Mouse (Mus musculus) left cerebral cortex, postnatal 14 days (tissue): ENCODE measurements around the gene Sh2d1b2. TPM values are rescaled to one million over a fixed set of nuclear protein-coding genes. Genes with fewer than 3 reads are reported as not detected.

Experiments
- DNase-seq, 2 experiments: peaks; one replicate each; pipeline ENCODE4 v3.0.0; 2021 to 2022; ENCODE audit warnings: low spot score in 2 of 2, mixed read lengths in 1 of 2
- intact Hi-C: fragments of 180-260 bp; cut with DNase I; formaldehyde crosslinking; loops from one replicate; pipeline ENCODE4 v1.15.1; 2025
- total RNA-seq, 2 experiments: library from RNA; stranded (reverse); gene quantifications; 2 replicates each; pipeline ENCODE4 v1.2.3; 2021

Gene Sh2d1b2
- total RNA-seq, 2 experiments from 2014 or later = not detected

DNA sequence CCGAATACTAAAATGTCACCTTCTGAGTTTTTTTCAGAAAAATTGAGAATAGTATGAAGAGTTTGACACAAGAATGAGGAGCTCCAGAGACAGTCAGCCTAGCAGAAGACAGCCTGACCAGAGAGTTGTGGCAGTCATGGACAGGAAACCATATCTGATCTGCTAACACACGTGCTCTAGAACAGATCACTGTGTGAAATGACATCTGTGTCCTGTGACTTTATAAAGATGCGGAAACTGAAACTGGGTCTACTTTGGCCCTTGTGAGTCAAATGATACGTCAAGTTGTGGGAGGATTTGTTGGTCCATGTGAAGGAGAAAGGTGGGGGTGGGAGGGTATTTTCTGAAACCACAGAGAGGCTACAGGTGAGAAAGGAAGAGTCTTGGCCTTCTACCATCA, 38.1 kb downstream of the Sh2d1b2 start:
- intact Hi-C loops = no loop called here

GRCm38 (mm10) chr1:170273252-170273651, 40.7 kb downstream of the Sh2d1b2 start:
- no peak for DNase-seq
- intact Hi-C loops = no loop called here

More for the DNA sequence above, 38.1 kb downstream of the Sh2d1b2 start:
- no peak for DNase-seq

- intact Hi-C loops = no loop called here
- DNase-seq = no peak
These were observed 44.5 kb downstream of the Sh2d1b2 start, which contains the start of gene Sh2d1b1 for GRCm38 (mm10) chr1:170277016-170277415. Sh2d1b1 (plus strand) TSS chr1:170277320.

GRCm38 (mm10) chr1:170282415-170283129, 50.0 kb downstream of the Sh2d1b2 start:
- intact Hi-C loops = no loop called here
- no peak for DNase-seq

DNA sequence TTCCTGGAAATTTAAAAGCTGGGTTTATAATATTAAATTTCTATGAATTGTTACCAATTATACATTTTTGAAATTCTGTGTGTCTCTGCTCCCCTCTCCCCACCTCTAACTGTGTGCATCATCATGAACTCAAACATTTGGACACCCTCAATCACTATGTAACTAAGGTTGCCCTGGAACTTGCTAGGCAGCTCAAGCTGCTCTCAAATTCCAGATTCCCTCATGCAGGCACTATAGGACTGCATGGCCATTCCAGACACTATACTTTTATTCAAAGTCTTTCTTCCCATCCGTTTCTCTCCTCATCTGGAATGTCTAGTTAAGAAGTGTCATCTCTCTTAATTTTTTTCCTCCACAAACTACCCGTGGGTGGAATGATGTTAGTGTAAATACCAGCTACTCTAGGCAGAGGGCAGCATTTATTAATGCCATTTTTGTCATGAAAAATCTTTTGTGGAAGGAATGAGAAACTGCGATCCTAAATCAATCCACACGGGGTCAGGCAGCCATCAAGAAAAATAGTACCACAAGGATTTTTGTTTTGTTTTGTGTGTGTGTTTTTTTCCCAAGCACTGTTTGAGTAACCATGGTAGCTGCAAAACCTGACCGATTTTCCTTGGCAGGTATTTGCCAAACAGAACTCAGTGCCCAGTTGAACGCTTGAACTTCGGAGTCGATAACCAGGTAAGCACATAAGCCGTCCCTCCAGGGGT, 59.8 kb downstream of the Sh2d1b2 start:
- intact Hi-C loops = loop anchor here (1.0 to 10.0 kb wide), 4 partner anchors 200 to 545 kb away; partner anchors contain the start of gene Nos1ap
- peak; percentile 75 to 91 for DNase-seq

DNA sequence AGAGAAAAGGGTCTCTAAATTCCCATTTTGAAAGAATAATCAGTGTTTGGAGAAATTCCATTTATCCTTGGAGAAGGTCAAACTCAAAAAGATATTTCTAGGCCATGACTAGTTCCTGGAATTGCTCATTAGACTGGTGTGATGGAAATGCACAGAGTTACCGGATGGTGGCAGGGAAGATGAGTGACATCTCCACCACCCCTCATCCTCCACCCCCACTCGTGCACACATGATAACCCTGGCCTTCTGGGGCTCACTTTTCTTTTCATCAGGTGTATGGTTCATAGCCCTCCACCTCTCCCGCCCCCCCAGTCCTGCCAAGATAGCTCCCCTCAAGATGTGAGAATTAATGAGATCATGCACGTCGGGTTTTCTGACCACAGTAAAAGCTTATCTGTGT, 60.7 kb downstream of the Sh2d1b2 start:
- DNase-seq = no peak
- intact Hi-C loops = loop anchor here (5.0 to 10.0 kb wide), 3 partner anchors 199 to 544 kb away; partner anchors contain the start of gene Nos1ap

DNA sequence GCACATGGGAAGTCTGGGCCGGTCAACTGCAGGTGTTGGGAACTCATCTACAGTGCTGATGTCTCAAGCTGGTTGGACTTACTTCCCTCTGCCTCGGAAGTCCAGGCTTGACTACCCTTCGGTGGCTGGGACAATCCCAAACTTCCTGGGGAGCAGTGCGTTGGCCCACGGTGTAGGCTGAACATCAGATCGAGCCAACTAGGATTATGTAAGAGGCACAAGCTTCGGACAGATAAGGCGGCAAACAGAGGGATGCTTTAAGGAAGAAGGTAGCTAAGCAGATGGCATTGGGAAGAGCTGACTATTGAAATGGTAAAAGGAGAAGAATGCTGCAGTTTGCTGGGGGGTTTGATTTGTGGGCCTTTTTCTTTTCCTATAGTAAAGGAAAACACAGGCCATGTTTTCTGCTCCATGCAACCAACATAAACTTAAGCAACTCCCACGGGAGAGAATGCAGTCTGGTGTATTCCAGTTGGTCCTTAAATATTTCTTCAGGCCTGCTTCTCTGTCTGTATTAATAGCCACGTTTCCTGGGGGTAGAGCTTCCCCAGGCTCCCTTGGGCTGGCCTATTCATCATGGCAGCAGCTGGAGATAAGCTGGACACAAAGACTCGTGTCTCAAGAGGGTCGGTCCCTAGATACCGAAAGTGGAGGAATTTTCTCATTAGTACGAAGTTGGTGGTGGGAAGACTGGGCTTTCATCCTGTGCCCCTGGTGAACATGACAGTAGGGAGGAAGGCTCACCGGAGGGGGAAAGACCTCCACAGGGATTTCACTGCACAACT, 62.4 kb downstream of the Sh2d1b2 start:
- no peak for DNase-seq
- intact Hi-C loops = loop anchor here (5.0 to 10.0 kb wide), 3 partner anchors 197 to 542 kb away; partner anchors contain the start of gene Nos1ap

- DNase-seq = no peak
- intact Hi-C loops = loop anchor here (10.0 kb wide), 1 partner anchor 285 kb away; the partner anchor contains the start of gene Nos1ap
These were observed 66.9 kb downstream of the Sh2d1b2 start for GRCm38 (mm10) chr1:170299496-170299895.

DNA sequence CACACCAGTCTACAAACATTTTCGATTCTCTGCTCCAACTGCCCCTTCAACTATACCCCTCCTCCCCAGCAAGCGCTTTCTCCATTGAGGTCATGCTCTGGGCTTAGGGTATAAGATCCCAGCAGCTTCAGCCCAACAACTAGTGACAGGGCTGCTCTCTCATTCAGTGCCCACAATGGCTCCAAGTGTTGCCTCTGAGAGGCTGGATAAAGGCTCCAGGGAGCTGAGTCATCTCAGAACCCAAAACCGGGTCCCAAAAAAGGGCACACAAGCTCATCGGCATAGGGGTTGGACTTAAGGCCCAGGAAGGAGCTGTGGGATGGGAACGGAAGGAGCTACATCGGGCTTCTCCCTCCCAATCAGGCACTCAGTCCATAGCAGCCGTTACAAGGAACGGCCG, 69.1 kb downstream of the Sh2d1b2 start:
- intact Hi-C loops = no loop called here
- no peak for DNase-seq

DNA sequence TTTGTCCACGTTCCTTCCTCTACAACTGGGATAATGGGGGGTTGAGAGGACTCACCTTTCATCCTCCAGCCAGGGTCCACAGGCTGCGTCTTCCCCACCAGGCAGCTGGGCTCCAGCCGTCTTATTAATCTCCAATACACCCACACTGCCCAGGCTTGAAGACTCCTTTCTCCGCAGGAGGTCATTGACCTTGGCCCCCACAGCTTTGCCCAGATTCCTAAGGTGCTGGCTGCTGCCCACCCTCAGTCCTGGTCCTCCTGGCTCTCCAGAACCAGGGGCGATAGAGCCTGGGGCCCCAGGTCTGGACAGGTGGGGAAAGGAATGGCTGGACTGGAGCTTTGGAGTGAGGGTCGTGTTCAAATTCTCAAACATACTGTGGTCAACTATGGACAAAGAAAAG, 69.9 kb downstream of the Sh2d1b2 start:
- intact Hi-C loops = no loop called here
- DNase-seq = no peak

DNA sequence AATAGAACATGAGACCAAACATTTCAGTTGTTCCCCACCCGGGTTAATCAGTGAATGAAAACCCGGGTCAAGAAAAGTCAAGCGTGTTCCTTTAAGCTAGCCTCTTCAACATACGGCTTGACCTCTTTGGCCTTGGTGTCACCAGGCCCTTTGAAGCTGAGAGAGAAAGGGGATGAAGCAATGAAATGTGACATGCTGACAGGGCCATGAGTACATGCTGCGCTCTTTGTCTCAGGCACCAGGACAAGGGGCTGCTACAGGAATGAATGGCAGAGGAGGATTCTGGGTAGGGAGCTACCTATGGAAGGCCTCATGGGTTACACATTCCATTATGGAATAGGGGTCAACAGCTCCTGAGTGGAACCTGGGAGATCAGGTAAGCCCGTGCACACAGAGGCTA, 70.6 kb downstream of the Sh2d1b2 start:
- intact Hi-C loops = no loop called here
- no peak for DNase-seq

Other genes starting within 250 kb of the Sh2d1b2 start
- gene Ddr2, start 122.0 kb upstream of the Sh2d1b2 start, total RNA-seq = 1 to 10 TPM; 7.6 to 9.9 TPM
- gene Uap1, start 57.8 kb upstream of the Sh2d1b2 start, total RNA-seq = 10 to 100 TPM; 64.4 to 68.2 TPM
- 100 to 1,000 TPM; 144 to 155 TPM for gene Uhmk1, start 17.4 kb upstream of the Sh2d1b2 start, total RNA-seq
- not detected for gene Sh2d1b1, start 44.6 kb downstream of the Sh2d1b2 start, total RNA-seq
- 1 to 10 TPM; 2.4 to 2.8 TPM for gene Gm7694, start 73.6 kb downstream of the Sh2d1b2 start, total RNA-seq
- not detected for gene Spata46, start 76.1 kb downstream of the Sh2d1b2 start, total RNA-seq